Mouse (Mus musculus): ENCODE data around the gene Lcn6.

GRCm38 (mm10) chr2:25676486-25676885 lies at the start of gene Lcn6:
- no peak for TF ChIP-seq CTCF (IDR thresholded peaks at IDR 0.05; ENCODE audit: insufficient read depth, low read length)
- no peak for TF ChIP-seq POLR2A (IDR thresholded peaks at IDR 0.05; ENCODE audit: borderline replicate concordance, extremely low read depth, low read depth, low read length)

Measured in lung, adult 2 months (tissue).